Mouse (Mus musculus): ENCODE results near the gene Bcas3. TPM values are rescaled to one million over a fixed set of nuclear protein-coding genes. Genes with fewer than 3 reads are reported as not detected.
A peak's percentile ranks its signal among the peaks of the same experiment; 100 is the strongest.

Bcas3 gene
- 32.6 and 33.3 TPM in 2 replicates for polyA plus RNA-seq (2014; fragmentation: Nextera tagmentation; extraction: Ambion mirVana)

DNA sequence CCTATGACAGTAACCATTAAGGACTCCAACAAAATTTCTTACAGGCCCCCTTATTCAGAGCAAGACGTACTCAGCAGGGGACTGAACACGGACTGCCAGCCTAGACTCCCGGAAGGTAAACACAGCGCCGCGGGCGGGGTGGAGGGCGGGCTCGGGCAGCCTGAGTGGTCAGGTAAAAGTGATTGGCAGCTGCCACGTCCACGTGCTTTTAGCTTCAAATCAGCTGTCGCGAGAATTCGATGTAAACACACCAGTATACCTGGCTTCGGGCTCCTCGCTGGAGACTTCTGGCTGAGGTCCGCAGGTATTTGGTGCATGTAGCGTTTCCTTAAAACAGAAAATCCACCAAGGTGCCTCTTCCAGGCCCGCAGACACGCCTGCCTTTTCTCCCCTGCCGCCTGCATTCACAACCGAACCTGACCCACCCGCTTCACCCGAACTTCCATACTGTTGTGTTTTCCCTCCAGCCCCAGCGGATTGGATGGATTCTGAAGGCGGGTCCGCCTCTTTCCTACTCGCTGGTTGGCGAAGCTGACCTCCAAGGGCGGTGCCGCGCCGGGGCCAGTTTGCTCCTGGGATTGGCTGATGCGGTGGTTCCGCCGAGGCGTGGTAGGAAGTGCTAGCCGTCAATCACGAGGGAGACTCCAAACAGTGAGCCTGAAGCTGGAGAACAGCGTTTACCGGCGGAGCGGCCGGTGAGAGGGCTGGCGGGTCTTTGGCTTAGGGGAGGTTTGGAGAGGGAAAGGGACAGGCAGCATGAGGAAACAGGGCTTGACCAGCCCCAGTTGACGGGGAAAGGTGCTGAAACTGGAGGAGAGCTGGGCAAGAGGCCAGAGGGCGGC, at the start of gene Bcas3:
Bcas3 (plus strand) TSS at position 629 of the 842 bp plus-strand sequence.
- H3K27ac ChIP-seq (ENCODE audit: low read depth, low read length) = no peak within 1 kb of the TSS
- under 1% methylated on average over 47 of the region's 47 CpGs for WGBS
- peak; percentile 94 for DNase-seq (ENCODE audit: low spot score)

DNA sequence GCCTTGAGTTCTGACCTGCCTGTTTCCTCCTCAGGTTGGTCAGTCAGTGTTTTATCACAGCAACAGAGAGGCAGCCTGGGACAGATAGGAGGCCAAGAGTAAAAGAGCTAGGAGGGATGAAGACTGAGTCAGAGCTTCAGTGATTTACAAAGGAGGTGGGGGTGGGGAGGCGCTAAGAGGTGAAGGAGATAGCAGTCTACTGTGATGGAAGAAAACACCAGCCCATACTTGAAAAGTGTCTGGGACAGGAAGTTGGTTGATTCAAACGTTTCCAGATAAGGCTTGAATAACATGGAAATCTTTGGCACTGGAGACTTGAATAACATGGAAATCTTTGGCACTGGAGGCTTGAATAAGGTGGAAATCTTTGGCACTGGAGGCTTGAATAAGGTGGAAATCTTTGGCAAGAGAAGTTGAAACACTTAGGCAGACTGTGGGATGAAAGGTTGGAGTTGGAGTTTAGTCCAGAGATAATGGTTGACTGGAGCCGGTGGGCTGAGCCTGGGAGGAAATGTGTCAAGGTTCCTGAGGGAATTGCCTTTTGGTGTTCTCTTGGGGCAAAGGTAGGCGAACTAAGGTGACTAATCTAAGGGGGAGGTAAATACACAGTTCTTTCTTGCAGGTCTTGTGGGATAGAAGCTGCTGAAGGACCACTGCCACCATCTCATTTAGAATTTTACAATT, 46.2 kb upstream of the Bcas3 start:
- Histone ChIP-seq H3K36me3 (ENCODE audit: control insufficient read depth, insufficient read depth, low read length) (no peaks in the 10 kb centered on the region), H3K27ac (ENCODE audit: low read depth, low read length) (no peak overlapping the region), H3K4me3 (ENCODE audit: low read depth, low read length) (no peak overlapping the region), H3K9me3 (ENCODE audit: control insufficient read depth, low read length) (no peaks in the 10 kb centered on the region), H3K9ac (ENCODE audit: low read depth, low read length) (no peak overlapping the region), H3K27me3 (ENCODE audit: control insufficient read depth, insufficient read depth, low read length) (no peaks in the 10 kb centered on the region), H3K4me1 (replicated peaks; ENCODE audit: control insufficient read depth, insufficient read depth, low read length) (no peaks in the 10 kb centered on the region), H3K4me2 (replicated peaks; ENCODE audit: low read depth, low read length) (no peak overlapping the region)
- ATAC-seq (ENCODE audit: low FRiP score) (no peak), DNase-seq (ENCODE audit: low spot score) (no peak)
- WGBS = 76% methylated on average over 4 of the region's 4 CpGs

More for the DNA sequence above, at the start of gene Bcas3:
- peak within 1 kb of the TSS; percentile 79 for H3K9ac ChIP-seq (ENCODE audit: low read depth, low read length)
- peak within 1 kb of the TSS; percentile 81 for H3K4me2 ChIP-seq (replicated peaks; ENCODE audit: low read depth, low read length)
- peak; percentile 99 for ATAC-seq (ENCODE audit: low FRiP score)
- no peaks in the 10 kb centered on the region for H3K4me1 ChIP-seq (replicated peaks; ENCODE audit: control insufficient read depth, insufficient read depth, low read length)
- H3K9me3 ChIP-seq (ENCODE audit: control insufficient read depth, low read length) = no peaks in the 10 kb centered on the region
- H3K27me3 ChIP-seq (ENCODE audit: control insufficient read depth, insufficient read depth, low read length) = no peaks in the 10 kb centered on the region
- H3K36me3 ChIP-seq (ENCODE audit: control insufficient read depth, insufficient read depth, low read length) = no peaks in the 10 kb centered on the region
- peak within 1 kb of the TSS; percentile 76 for H3K4me3 ChIP-seq (ENCODE audit: low read depth, low read length)

GRCm38 (mm10) chr11:85308799-85309198, 44.2 kb upstream of the Bcas3 start:
- H3K27ac ChIP-seq (ENCODE audit: low read depth, low read length) = no peak overlapping the region
- no peak overlapping the region for H3K9ac ChIP-seq (ENCODE audit: low read depth, low read length)
- WGBS = 82% methylated on average over 2 of the region's 2 CpGs
- H3K36me3 ChIP-seq (ENCODE audit: control insufficient read depth, insufficient read depth, low read length) = no peaks in the 10 kb centered on the region
- no peak overlapping the region for H3K4me2 ChIP-seq (replicated peaks; ENCODE audit: low read depth, low read length)
- ATAC-seq (ENCODE audit: low FRiP score) = no peak
- H3K27me3 ChIP-seq (ENCODE audit: control insufficient read depth, insufficient read depth, low read length) = no peaks in the 10 kb centered on the region
- H3K4me1 ChIP-seq (replicated peaks; ENCODE audit: control insufficient read depth, insufficient read depth, low read length) = no peaks in the 10 kb centered on the region; the same call in 1 of the 2 replicates
- H3K4me3 ChIP-seq (ENCODE audit: low read depth, low read length) = no peak overlapping the region
- H3K9me3 ChIP-seq (ENCODE audit: control insufficient read depth, low read length) = no peaks in the 10 kb centered on the region
- no peak for DNase-seq (ENCODE audit: low spot score)

DNA sequence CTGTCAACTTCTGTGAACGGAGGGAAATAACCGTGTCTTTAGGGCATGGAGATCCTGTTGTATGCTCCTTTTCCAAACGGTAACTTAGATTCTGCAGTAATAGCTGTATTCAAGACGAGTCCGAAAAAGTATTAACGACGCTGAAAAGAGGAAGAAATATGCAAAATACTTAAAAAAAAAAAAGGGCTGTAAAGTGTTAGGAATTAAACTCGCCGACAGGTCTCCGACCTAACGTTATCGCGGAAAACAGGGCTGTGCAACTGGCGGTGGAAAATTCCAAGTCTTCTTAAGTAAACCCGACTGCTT, 42.6 kb upstream of the Bcas3 start:
- Histone ChIP-seq H3K4me1 (replicated peaks; ENCODE audit: control insufficient read depth, insufficient read depth, low read length) (no peaks in the 10 kb centered on the region; the same call in 1 of the 2 replicates), H3K9ac (ENCODE audit: low read depth, low read length) (peak overlapping the region; percentile 70), H3K36me3 (ENCODE audit: control insufficient read depth, insufficient read depth, low read length) (no peaks in the 10 kb centered on the region), H3K4me3 (ENCODE audit: low read depth, low read length) (peak overlapping the region; percentile 67), H3K9me3 (ENCODE audit: control insufficient read depth, low read length) (no peaks in the 10 kb centered on the region), H3K27me3 (ENCODE audit: control insufficient read depth, insufficient read depth, low read length) (no peaks in the 10 kb centered on the region), H3K27ac (ENCODE audit: low read depth, low read length) (peak overlapping the region; percentile 72), H3K4me2 (replicated peaks; ENCODE audit: low read depth, low read length) (peak overlapping the region; percentile 91)
- 2% methylated on average over 15 of the region's 15 CpGs for WGBS
- no peak for DNase-seq (ENCODE audit: low spot score)
- no peak for ATAC-seq (ENCODE audit: low FRiP score)

DNA sequence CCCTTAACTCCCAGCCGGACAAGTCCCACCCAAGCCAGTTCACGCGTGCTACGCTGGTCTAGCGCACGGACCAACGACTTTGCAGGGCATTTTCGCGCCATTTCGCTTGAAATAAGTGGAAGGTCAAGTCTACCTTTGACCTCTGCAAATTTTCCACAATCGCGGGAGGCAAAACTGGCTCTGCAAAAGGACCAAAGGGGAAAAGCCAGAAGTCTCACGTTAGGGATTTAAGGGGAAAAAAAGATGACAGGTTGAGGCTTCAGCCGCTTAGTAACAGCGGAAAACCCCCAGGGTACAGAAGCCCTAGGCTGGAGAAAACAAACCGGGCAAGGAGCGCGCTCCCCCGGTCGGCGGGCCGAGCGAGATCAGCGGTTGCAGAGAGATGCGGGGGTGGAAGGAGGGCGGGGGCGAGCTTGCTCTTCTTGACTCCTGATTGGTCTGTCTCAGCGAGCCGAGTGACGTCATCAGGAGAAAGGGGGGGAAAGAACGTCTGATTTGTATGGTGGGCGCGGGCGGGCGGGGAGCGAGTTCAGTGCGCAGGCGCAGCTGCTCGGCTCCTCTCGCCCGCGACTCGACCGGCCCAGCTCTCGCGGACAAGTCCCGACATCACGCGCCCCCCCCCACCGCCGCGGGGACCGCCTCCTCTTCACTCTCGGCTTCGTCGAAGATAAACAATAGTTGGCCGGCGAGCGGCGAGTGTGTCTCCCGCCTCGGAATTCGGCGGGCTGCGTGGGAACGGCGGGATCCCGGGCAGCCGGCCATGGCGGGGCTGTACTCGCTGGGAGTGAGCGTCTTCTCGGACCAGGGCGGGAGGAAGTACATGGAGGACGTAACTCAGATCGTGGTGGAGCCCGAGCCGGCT, 42.0 kb upstream of the Bcas3 start, which contains the start of gene Ppm1d:
Ppm1d (plus strand) TSS at position 532 of the 862 bp plus-strand sequence.
- under 1% methylated on average over 59 of the region's 78 CpGs for WGBS
- H3K4me2 ChIP-seq (replicated peaks; ENCODE audit: low read depth, low read length) = peak within 1 kb of the TSS; percentile 91
- H3K27ac ChIP-seq (ENCODE audit: low read depth, low read length) = peak within 1 kb of the TSS; percentile 79
- H3K4me3 ChIP-seq (ENCODE audit: low read depth, low read length) = peak within 1 kb of the TSS; percentile 67
- peak within 1 kb of the TSS; percentile 91 for H3K9ac ChIP-seq (ENCODE audit: low read depth, low read length)
- no peaks in the 10 kb centered on the region for H3K27me3 ChIP-seq (ENCODE audit: control insufficient read depth, insufficient read depth, low read length)
- ATAC-seq (ENCODE audit: low FRiP score) = peak; percentile 95
- no peaks in the 10 kb centered on the region; the same call in 1 of the 2 replicates for H3K4me1 ChIP-seq (replicated peaks; ENCODE audit: control insufficient read depth, insufficient read depth, low read length)
- peak; percentile 100 for DNase-seq (ENCODE audit: low spot score)
- H3K36me3 ChIP-seq (ENCODE audit: control insufficient read depth, insufficient read depth, low read length) = no peaks in the 10 kb centered on the region
- no peaks in the 10 kb centered on the region for H3K9me3 ChIP-seq (ENCODE audit: control insufficient read depth, low read length)

GRCm38 (mm10) chr11:85311645-85312490, 41.1 kb upstream of the Bcas3 start:
- H3K27me3 ChIP-seq (ENCODE audit: control insufficient read depth, insufficient read depth, low read length) = no peaks in the 10 kb centered on the region
- H3K4me1 ChIP-seq (replicated peaks; ENCODE audit: control insufficient read depth, insufficient read depth, low read length) = no peaks in the 10 kb centered on the region; the same call in 1 of the 2 replicates
- no peaks in the 10 kb centered on the region for H3K36me3 ChIP-seq (ENCODE audit: control insufficient read depth, insufficient read depth, low read length)
- DNase-seq (ENCODE audit: low spot score) = peak; percentile 71
- peak overlapping the region; percentile 79 for H3K27ac ChIP-seq (ENCODE audit: low read depth, low read length)
- peak overlapping the region; percentile 91 for H3K9ac ChIP-seq (ENCODE audit: low read depth, low read length)
- peak overlapping the region; percentile 39 for H3K4me2 ChIP-seq (replicated peaks; ENCODE audit: low read depth, low read length)
- H3K9me3 ChIP-seq (ENCODE audit: control insufficient read depth, low read length) = no peaks in the 10 kb centered on the region
- ATAC-seq (ENCODE audit: low FRiP score) = peak; percentile 14; the same call in 1 of the 2 replicates
- peak overlapping the region; percentile 67 for H3K4me3 ChIP-seq (ENCODE audit: low read depth, low read length)
- under 1% methylated on average over 56 of the region's 56 CpGs for WGBS

GRCm38 (mm10) chr11:85312818-85313217, 40.1 kb upstream of the Bcas3 start:
- no peak for ATAC-seq (ENCODE audit: low FRiP score)
- H3K9ac ChIP-seq (ENCODE audit: low read depth, low read length) = no peak overlapping the region
- peak; percentile 66 for DNase-seq (ENCODE audit: low spot score)
- WGBS = 47% methylated on average over 2 of the region's 2 CpGs
- no peak overlapping the region for H3K27ac ChIP-seq (ENCODE audit: low read depth, low read length)
- no peaks in the 10 kb centered on the region; the same call in 1 of the 2 replicates for H3K4me1 ChIP-seq (replicated peaks; ENCODE audit: control insufficient read depth, insufficient read depth, low read length)
- H3K9me3 ChIP-seq (ENCODE audit: control insufficient read depth, low read length) = no peaks in the 10 kb centered on the region
- H3K4me2 ChIP-seq (replicated peaks; ENCODE audit: low read depth, low read length) = peak overlapping the region; percentile 39
- peak overlapping the region; percentile 67 for H3K4me3 ChIP-seq (ENCODE audit: low read depth, low read length)
- H3K27me3 ChIP-seq (ENCODE audit: control insufficient read depth, insufficient read depth, low read length) = no peaks in the 10 kb centered on the region
- no peaks in the 10 kb centered on the region for H3K36me3 ChIP-seq (ENCODE audit: control insufficient read depth, insufficient read depth, low read length)
